8 mouse cellular contexts compared by ENCODE assay signal in genomic region chr4:99881882-99882281, GRCm38 (mm10). TPM values are rescaled to one million over a fixed set of nuclear protein-coding genes. Genes with fewer than 3 reads are reported as not detected.
DNase-seq lines count a peak whose midpoint lies in the region; ATAC-seq and TF ChIP-seq lines count a peak whose summit lies in the region.

No protein-coding gene starts in this region.

- no peaks in the 10 kb centered on the region for H3K27me3 ChIP-seq in E14TG2a.4 (ENCODE audit: insufficient read depth, low read length)

- H3K9me3 ChIP-seq in E14TG2a.4 (ENCODE audit: low read length), result no peaks in the 10 kb centered on the region

- no peaks in the 10 kb centered on the region for H3K36me3 ChIP-seq in E14TG2a.4 (ENCODE audit: insufficient read depth, low read length)

- H3K4me3 ChIP-seq in E14TG2a.4 (replicated peaks; ENCODE audit: low read length), result no peak overlapping the region

- DNase-seq in cerebellum, adult 18-20 months, result peak; percentile 13 to 45
- DNase-seq in cerebellum, adult 11-12 months, result no peak
- peak; percentile 13 for DNase-seq in kidney, postnatal 14 days
- DNase-seq in kidney, adult 18-20 months, result no peak
- peak; percentile 49 for DNase-seq in induced T-regulatory cell, adult 2 months (ENCODE audit: low read depth)
- DNase-seq in ovary, adult 18-20 months (ENCODE audit: low spot score), result no peak

- no peaks in the 10 kb centered on the region for H3K4me1 ChIP-seq in E14TG2a.4 (replicated peaks; ENCODE audit: low read depth, low read length)

- peak; percentile 54; the same call in 1 of the 2 replicates for TF ChIP-seq CTCF in E14TG2a.4 (conservative IDR thresholded peaks at IDR 0.05; ENCODE audit: low read length)

- no peak for ATAC-seq in erythroid progenitor cell, adult 5-6 weeks (replicated peaks; ENCODE audit: low FRiP score, poor library complexity, severe bottlenecking)

RNA-seq across cellular contexts. Expression of gene Pgm1, which starts 47.3 kb away (rescaled TPM):
- total RNA-seq in erythroid progenitor cell, adult 5-6 weeks (2015; ENCODE audit: low replicate concordance), result 0.36 and 5.0 TPM in 2 replicates
- 5.7 and 7.8 TPM in 2 replicates for total RNA-seq in erythroid progenitor cell, adult 5-6 weeks (2017; ENCODE audit: low replicate concordance)

RNA-seq across cellular contexts. Expression of gene Itgb3bp, which starts 47.7 kb away (rescaled TPM):
- 1.4 and 15.5 TPM in 2 replicates for total RNA-seq in erythroid progenitor cell, adult 5-6 weeks (2015; ENCODE audit: low replicate concordance)
- total RNA-seq in erythroid progenitor cell, adult 5-6 weeks (2017; ENCODE audit: low replicate concordance), result 1.4 and 8.2 TPM in 2 replicates

RNA-seq across cellular contexts. Expression of gene Efcab7, which starts 52.9 kb away (rescaled TPM):
- total RNA-seq in erythroid progenitor cell, adult 5-6 weeks (2015; ENCODE audit: low replicate concordance), result 1.7 TPM in 1 of 2 replicates, not detected in the other
- total RNA-seq in erythroid progenitor cell, adult 5-6 weeks (2017; ENCODE audit: low replicate concordance), result 2.7 TPM in 1 of 2 replicates, not detected in the other

Comparison
In these comparisons a context has a peak if more than half of its experiments do, and no peak if none do; other contexts are left out.
1. DNase-seq: peak in cerebellum, adult 18-20 months (2 of 2), kidney, postnatal 14 days (single experiment) and induced T-regulatory cell, adult 2 months (single experiment); none in cerebellum, adult 11-12 months (single experiment), kidney, adult 18-20 months (single experiment) and ovary, adult 18-20 months (single experiment).